Mouse (Mus musculus) lung, embryonic 16.5 days (tissue): ENCODE measurements around the gene Secisbp2l. TPM values are rescaled to one million over a fixed set of nuclear protein-coding genes. Genes with fewer than 3 reads are reported as not detected.
A peak's percentile ranks its signal among the peaks of the same experiment; 100 is the strongest.

Experiments used
- ATAC-seq: fragments of 200-750 bp; cut with Nextera tagmentation; 2 replicates; pipeline ENCODE4 v1.8.0; 2017; ENCODE audit warnings: low read depth, mild to moderate bottlenecking, moderate library complexity
- H3K27ac ChIP-seq: fragments of 300-500 bp; sonication (generic); 2 replicates; pipeline ENCODE4 v1.5.1; 2014; ENCODE audit warnings: mild to moderate bottlenecking, control low read depth, low read length
- H3K27me3 ChIP-seq: fragments of 300-500 bp; sonication (generic); 2 replicates; pipeline ENCODE4 v1.6.1; 2014; ENCODE audit warnings: low read depth, low read length, mixed read lengths; ENCODE audit not compliant: control insufficient read depth, insufficient read depth
- H3K36me3 ChIP-seq: fragments of 300-500 bp; sonication (generic); 2 replicates; pipeline ENCODE4 v1.6.1; 2014; ENCODE audit warnings: low read length; ENCODE audit not compliant: control insufficient read depth, insufficient read depth
- H3K4me1 ChIP-seq: fragments of 300-500 bp; sonication (generic); replicated peaks from 2 replicates; pipeline ENCODE4 v1.6.1; 2014; ENCODE audit warnings: low read length, mixed read lengths; ENCODE audit not compliant: control insufficient read depth, insufficient read depth
- H3K4me2 ChIP-seq: fragments of 300-500 bp; sonication (generic); 2 replicates; pipeline ENCODE4 v1.6.1; 2014; ENCODE audit warnings: low read depth, low read length, control low read depth
- H3K4me3 ChIP-seq: fragments of 300-500 bp; sonication (generic); 2 replicates; pipeline ENCODE4 v1.5.1; 2014; ENCODE audit warnings: mild to moderate bottlenecking, low read length, control low read depth
- H3K9ac ChIP-seq: fragments of 300-500 bp; sonication (generic); 2 replicates; pipeline ENCODE4 v1.6.1; 2014; ENCODE audit warnings: low read length, control low read depth
- H3K9me3 ChIP-seq: fragments of 300-500 bp; sonication (generic); 2 replicates; pipeline ENCODE4 v1.6.1; 2016; ENCODE audit warnings: low read length; ENCODE audit not compliant: control insufficient read depth
- WGBS: fragments of 180-500 bp; shearing (Covaris S2); extraction: QIAGEN DNeasy Blood & Tissue Kit; methylation state at CpG from one replicate; pipeline ENCODE4 v1.1.7; 2014; 5-methylcytosine and 5-hydroxymethylcytosine counted together
- polyA plus RNA-seq: library from polyadenylated mRNA; unstranded; fragments of >200 nt; fragmentation: Nextera tagmentation; extraction: Ambion mirVana; gene quantifications from 2 replicates; pipeline ENCODE4 v1.2.1, GENCODE M21; 2015

Secisbp2l gene
- polyA plus RNA-seq, 1 experiment from 2014 or later: 20.6 TPM

- WGBS: 76% methylated on average over 7 of the region's 7 CpGs
- no peak for ATAC-seq
- no peak overlapping the region for H3K9ac ChIP-seq
- no peaks in the 10 kb centered on the region for H3K4me1 ChIP-seq
- no peak overlapping the region for H3K27ac ChIP-seq
- H3K27me3 ChIP-seq: no peaks in the 10 kb centered on the region
- H3K36me3 ChIP-seq: peaks cover 13% of the 10 kb centered on the region
- H3K9me3 ChIP-seq: no peaks in the 10 kb centered on the region
- H3K4me3 ChIP-seq: no peak overlapping the region
- no peak overlapping the region for H3K4me2 ChIP-seq
These were observed 7.0 kb downstream of the Secisbp2l start for GRCm38 (mm10) chr2:125775661-125776060.

- ATAC-seq: no peak
- H3K4me3 ChIP-seq: no peak overlapping the region
- H3K27me3 ChIP-seq: no peaks in the 10 kb centered on the region
- no peak overlapping the region for H3K27ac ChIP-seq
- H3K9me3 ChIP-seq: no peaks in the 10 kb centered on the region
- peaks cover 13% of the 10 kb centered on the region for H3K36me3 ChIP-seq
- no peak overlapping the region for H3K4me2 ChIP-seq
- no peak overlapping the region for H3K9ac ChIP-seq
- no peaks in the 10 kb centered on the region for H3K4me1 ChIP-seq
- WGBS: 83% methylated on average over 4 of the region's 4 CpGs
These were observed 7.8 kb downstream of the Secisbp2l start for GRCm38 (mm10) chr2:125774846-125775245.

DNA sequence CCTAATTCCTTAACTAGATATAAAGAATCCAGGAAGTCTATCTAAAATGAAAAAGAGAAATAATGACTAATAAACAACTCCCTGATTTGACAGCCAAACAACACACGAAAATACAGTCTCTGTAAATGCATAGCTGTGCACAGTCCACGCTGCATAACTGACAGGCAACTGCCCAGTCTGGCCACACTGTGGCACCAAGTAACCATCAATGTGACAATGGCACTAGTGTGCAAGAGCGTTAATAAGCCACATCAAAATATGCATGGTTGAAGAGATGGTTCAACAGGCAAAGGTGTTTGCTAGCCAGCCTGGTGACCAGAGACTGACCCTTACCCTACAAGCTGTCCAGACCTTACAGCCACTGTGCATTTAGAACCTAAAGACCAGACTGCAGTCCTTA lies 17.6 kb downstream of the Secisbp2l start:
- ATAC-seq: peak; percentile 49; the same call in 1 of the 2 replicates
- 74% methylated on average over 3 of the region's 3 CpGs for WGBS
- H3K36me3 ChIP-seq: peaks cover 35% of the 10 kb centered on the region

DNA sequence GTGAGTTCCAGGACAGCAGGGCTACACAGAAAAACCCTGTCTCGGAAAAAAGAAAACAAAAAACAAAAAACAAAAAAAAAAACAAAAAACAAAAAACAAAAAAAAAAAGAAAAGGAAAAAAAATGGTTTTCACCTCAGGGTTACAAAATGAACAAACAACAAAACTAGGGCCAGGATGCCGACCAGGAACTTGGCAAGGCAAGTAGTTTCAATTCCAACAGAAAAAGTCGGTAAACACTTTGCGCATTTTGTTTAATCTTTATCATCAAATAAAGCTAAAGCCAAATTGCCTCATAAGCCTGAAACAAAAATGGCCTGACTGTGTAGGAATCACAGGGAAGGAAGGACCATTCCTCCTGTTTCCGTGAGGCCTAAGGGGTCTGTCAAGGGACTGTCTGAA lies 18.1 kb downstream of the Secisbp2l start:
- Histone ChIP-seq H3K9ac (no peak overlapping the region), H3K27ac (no peak overlapping the region), H3K9me3 (no peaks in the 10 kb centered on the region), H3K27me3 (no peaks in the 10 kb centered on the region), H3K4me3 (no peak overlapping the region), H3K36me3 (peaks cover 35% of the 10 kb centered on the region), H3K4me1 (no peaks in the 10 kb centered on the region), H3K4me2 (no peak overlapping the region)
- no peak for ATAC-seq
- WGBS: 74% methylated on average over 5 of the region's 5 CpGs

More for the DNA sequence above, 17.6 kb downstream of the Secisbp2l start:
- Histone ChIP-seq H3K4me2 (no peak overlapping the region), H3K4me3 (no peak overlapping the region), H3K27me3 (no peaks in the 10 kb centered on the region), H3K9me3 (no peaks in the 10 kb centered on the region), H3K9ac (no peak overlapping the region), H3K27ac (no peak overlapping the region), H3K4me1 (no peaks in the 10 kb centered on the region)

DNA sequence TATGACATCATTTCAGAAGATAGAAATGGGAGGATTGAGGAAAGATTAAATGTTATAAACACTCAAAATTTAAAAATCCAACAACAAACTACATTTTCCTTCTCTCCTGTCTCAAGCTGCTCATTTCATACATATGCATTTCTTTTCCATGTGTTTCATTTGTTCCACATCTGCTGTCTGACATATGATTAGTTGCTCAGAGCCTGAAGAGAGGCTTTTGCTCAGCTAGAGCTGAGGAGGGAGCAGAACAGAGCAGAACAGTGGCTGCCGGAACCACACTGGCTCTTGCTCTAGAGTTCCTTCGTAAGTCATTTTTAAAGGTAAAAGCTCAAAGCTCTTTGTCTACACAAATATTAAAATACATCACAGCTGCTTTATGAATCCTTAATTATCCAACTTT lies 33.3 kb downstream of the Secisbp2l start:
- Histone ChIP-seq H3K36me3 (peaks cover 33% of the 10 kb centered on the region), H3K4me3 (no peak overlapping the region), H3K27me3 (no peaks in the 10 kb centered on the region), H3K9me3 (no peaks in the 10 kb centered on the region), H3K9ac (no peak overlapping the region), H3K4me2 (no peak overlapping the region), H3K27ac (no peak overlapping the region), H3K4me1 (no peaks in the 10 kb centered on the region)
- ATAC-seq: no peak
- WGBS: 95% methylated on average over 2 of the region's 2 CpGs

DNA sequence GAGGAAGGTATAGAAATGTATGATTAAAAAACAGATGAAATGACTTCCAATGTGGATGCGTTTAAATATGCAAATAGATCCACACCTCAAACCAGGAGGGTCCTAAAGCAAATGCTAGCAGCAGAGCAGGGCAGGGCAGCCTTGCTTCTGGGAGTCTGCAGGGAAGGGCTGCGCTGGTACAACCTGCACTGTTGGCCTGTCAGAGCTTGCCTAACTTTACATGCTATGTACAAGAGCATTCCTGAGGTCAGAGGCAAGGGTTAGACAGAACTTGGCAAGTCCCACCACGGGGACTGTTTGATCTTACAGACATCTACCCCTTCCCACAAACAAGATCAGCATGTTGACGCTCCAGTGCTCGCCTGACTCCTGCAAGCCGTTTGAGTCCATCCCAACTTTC lies 43.3 kb downstream of the Secisbp2l start:
- H3K27ac ChIP-seq: no peak overlapping the region
- H3K36me3 ChIP-seq: peaks cover 34% of the 10 kb centered on the region
- H3K9me3 ChIP-seq: no peaks in the 10 kb centered on the region
- no peaks in the 10 kb centered on the region for H3K27me3 ChIP-seq
- no peak for ATAC-seq
- H3K4me1 ChIP-seq: no peaks in the 10 kb centered on the region
- no peak overlapping the region for H3K4me3 ChIP-seq
- H3K4me2 ChIP-seq: no peak overlapping the region
- H3K9ac ChIP-seq: no peak overlapping the region
- 78% methylated on average over 6 of the region's 6 CpGs for WGBS

- Histone ChIP-seq H3K27ac (no peak overlapping the region), H3K4me3 (no peak overlapping the region), H3K9ac (no peak overlapping the region), H3K4me2 (no peak overlapping the region), H3K36me3 (peaks cover 30% of the 10 kb centered on the region), H3K4me1 (no peaks in the 10 kb centered on the region), H3K27me3 (no peaks in the 10 kb centered on the region), H3K9me3 (no peaks in the 10 kb centered on the region)
- no peak for ATAC-seq
- WGBS: 69% methylated on average over 5 of the region's 5 CpGs
These were observed 44.0 kb downstream of the Secisbp2l start for GRCm38 (mm10) chr2:125738718-125739117.

DNA sequence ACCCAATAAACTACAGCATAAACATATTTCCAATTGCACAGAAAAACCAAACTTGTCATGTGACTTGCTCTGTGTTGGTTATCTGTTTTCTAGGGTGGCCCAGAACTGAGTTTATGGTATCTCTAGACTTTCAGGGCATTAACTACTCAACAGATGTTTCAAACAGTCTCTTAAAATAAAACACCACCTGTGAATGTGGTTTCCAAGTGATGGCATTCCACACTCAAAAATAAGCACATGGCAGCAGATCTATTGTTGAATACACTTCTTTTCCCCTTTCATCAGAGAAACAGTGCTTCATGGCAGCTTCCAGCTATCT lies 46.7 kb downstream of the Secisbp2l start:
- no peak overlapping the region for H3K4me3 ChIP-seq
- no peak overlapping the region for H3K9ac ChIP-seq
- H3K4me1 ChIP-seq: 0 out of 2 replicates have a peak, but pooled peaks cover 5% of the 10 kb centered on the region
- H3K36me3 ChIP-seq: peaks cover 15% of the 10 kb centered on the region; the same call in 1 of the 2 replicates
- H3K9me3 ChIP-seq: no peaks in the 10 kb centered on the region
- H3K27ac ChIP-seq: no peak overlapping the region
- no peak for ATAC-seq
- H3K27me3 ChIP-seq: no peaks in the 10 kb centered on the region
- H3K4me2 ChIP-seq: no peak overlapping the region

DNA sequence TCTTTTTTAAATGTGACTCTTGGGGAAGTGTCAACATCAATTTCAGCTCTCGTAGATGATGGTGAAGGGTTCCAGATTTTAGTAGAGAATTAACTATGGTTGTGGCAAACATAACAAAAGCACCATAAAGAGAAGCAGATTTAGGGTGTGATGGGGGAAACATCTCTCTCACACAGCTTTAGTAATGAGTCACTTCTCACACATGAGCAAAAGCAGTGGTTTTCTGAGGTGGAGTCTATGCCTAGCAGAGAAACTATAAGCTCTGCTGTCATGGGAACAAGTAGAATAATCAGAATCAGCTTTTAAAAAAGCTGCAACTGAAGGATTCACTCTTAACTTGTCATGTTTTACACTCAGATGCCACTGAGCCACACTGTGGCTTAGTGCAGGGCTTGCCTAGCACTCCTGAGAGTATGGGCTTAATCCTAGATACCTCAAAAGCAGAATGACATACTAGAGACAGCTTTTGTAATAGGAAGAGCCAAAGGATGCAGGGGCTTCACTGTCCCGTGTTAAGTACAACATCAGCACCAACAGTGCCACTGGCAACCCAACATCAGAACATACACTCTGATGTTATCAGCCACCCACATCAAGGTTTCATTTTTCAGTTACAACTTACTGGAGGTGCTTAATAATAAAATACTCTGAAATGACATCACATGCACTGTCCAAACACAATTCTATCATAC lies 47.2 kb downstream of the Secisbp2l start:
- H3K4me3 ChIP-seq: no peak overlapping the region
- 0 out of 2 replicates have a peak, but pooled peaks cover 5% of the 10 kb centered on the region for H3K4me1 ChIP-seq
- H3K9me3 ChIP-seq: no peaks in the 10 kb centered on the region
- peaks cover 12% of the 10 kb centered on the region; the same call in 1 of the 2 replicates for H3K36me3 ChIP-seq
- whole genome bisulfite sequencing: 45% methylated on average over 2 of the region's 2 CpGs
- ATAC-seq: no peak
- no peak overlapping the region for H3K9ac ChIP-seq
- no peak overlapping the region for H3K27ac ChIP-seq
- H3K4me2 ChIP-seq: no peak overlapping the region
- H3K27me3 ChIP-seq: no peaks in the 10 kb centered on the region

DNA sequence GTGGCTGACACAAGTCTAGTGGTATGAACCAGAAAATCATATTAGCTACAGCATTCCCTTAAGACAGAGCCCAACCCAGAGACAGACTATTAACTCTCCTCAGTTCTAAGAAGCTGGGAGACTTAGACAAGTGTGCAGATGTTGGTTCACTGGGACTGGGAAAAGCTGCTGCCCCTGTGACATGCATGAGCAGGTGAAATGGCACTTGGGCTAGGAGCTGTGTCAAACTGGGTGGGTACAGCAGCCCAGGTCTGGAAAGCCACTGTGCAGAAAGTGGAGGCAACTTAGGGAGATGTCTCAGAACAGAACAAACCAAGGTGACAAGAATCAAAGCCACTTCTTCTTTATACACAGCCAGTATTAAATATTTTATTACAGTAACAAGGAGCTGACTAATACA lies 47.9 kb downstream of the Secisbp2l start:
- Histone ChIP-seq H3K27ac (no peak overlapping the region), H3K4me1 (0 out of 2 replicates have a peak, but pooled peaks cover 5% of the 10 kb centered on the region), H3K9me3 (no peaks in the 10 kb centered on the region), H3K36me3 (peaks cover 7% of the 10 kb centered on the region; the same call in 1 of the 2 replicates), H3K4me3 (no peak overlapping the region), H3K9ac (no peak overlapping the region), H3K27me3 (no peaks in the 10 kb centered on the region), H3K4me2 (no peak overlapping the region)
- ATAC-seq: no peak
